Mouse (Mus musculus) adrenal gland, postnatal 14 days (tissue): ENCODE measurements around the gene Pla2g2f. TPM values are rescaled to one million over a fixed set of nuclear protein-coding genes. Genes with fewer than 3 reads are reported as not detected.

Source experiments
- DNase-seq: peaks from one replicate; pipeline ENCODE4 v3.0.0; 2021; ENCODE audit warnings: mixed read lengths
- total RNA-seq: library from RNA; stranded (reverse); gene quantifications from 2 replicates; pipeline ENCODE4 v1.2.3, GENCODE M21; 2021

The Pla2g2f gene
- total RNA-seq, 1 experiment from 2014 or later, result 13.7 TPM

GRCm38 (mm10) chr4:138718586-138719263 is 38.7 kb downstream of the Pla2g2f start:
- no peak for DNase-seq

GRCm38 (mm10) chr4:138716697-138717096 is 40.7 kb downstream of the Pla2g2f start:
- no peak for DNase-seq

DNA sequence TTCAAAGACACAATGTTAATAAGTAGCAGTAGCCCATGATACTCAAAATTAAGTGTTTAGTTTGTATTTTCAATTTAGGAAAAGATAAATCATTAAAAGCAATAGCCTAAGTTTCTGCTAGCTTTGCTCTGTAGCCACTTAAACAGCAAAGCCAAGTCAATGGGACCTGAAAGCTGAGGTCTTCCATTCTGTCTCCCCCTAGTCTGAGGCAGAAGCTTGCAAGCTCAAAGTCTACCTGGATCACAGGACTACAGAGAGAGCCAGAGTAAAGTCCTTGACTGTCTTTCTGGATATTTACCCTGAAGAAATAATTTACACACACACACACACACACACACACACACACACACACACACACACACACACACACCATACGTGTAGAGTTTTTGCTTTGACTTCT is 43.2 kb downstream of the Pla2g2f start:
- DNase-seq, result no peak

GRCm38 (mm10) chr4:138712621-138713020 is 44.8 kb downstream of the Pla2g2f start:
- no peak for DNase-seq

DNA sequence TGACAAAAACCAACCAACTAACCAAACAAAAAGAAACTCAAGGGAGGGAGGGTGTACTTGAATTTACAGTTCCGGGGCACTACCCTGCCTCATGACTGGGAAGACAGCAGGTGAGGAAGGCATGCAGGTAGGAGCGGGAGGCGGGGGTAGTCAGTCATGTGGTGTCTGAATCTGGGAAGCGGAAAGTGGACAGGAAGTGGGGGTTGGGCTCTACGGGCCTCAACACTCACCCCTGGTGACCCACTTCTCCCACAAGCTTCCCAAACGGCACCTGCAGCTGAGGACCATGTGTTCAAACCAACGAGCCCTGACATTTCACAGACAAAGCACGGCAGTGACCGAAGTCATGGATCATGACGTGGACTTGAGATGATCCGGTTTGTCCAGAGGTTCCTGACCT is 45.3 kb downstream of the Pla2g2f start:
- peak; percentile 2 for DNase-seq

DNA sequence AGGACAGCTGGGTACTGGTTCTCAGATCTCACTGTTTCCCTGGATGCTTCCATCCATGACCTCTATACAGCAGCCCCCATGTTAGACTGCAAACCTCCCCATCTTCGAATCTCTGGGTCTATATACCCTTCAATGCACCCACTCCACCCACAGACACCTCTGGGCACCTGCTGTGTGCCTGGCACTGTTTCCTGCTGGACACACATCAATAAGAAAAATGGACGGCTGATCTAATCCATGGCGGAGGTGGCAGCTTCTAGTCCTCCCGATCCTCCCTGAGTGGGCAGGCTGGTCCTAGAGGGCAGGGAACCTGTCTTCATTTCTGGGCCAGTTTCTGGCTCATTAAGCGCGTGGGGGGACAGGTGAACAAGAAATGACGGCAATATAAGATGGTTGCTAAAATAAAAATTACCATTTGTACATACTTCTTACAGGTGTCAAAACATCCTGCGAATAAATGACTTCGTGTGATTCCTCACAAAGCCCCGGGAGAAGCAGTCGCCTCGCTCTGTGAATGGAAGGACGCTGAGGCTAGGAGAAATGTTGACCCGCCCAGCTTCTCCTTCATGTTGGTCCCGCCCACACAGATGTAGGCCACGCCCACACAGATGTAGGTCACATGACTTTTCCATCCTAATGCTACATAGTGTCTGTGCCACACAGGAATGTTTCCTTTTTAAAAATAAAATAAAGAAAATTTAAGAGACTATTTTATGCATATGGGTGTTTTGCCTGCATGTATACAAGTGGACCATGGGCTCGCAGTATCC is 46.2 kb downstream of the Pla2g2f start:
- no peak for DNase-seq

DNA sequence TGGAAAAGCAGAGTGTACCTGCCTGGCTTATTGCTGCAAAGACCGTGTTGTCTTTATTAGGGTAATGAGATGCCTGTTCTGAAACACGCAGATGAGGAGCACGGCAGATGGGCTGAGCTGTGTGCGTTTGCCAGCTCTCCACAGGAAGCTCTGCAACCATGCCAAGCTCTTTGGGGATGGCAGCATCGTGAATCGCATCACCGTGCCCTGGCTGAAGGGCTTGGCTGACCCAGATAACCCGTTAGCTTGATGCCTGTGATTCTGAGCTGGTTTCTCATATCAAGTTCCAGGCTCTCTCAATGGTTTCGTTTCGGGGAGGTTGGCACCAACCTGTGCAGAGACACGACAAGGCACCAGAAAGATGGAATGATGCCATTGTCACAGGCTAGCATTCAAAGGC is 46.8 kb downstream of the Pla2g2f start:
- DNase-seq, result no peak

DNA sequence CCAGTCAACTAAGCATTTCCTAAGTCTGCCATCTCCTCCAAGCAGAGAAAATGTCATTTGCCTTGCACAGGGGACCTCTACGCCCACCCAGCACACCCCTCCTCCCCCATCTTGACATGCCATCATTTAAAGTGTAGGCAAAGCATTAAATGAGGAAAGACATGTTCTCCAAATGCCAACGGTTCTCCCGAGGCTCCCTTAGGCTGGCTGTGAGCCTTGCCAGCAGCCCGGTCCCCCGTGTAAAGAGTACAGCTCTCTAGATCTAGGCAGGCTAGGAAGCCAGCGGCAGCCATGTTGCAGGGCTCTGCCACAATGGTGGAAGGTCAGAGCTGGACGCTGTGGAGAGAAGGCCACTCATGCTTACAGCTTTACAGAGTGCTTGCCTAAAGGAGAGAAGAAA is 47.5 kb downstream of the Pla2g2f start:
- DNase-seq, result no peak

- no peak for DNase-seq
Measured at GRCm38 (mm10) chr4:138709246-138709645, 48.2 kb downstream of the Pla2g2f start.

- peak; percentile 79 for DNase-seq
Measured at GRCm38 (mm10) chr4:138708636-138709035, 48.8 kb downstream of the Pla2g2f start.

- no peak for DNase-seq
Measured at GRCm38 (mm10) chr4:138706620-138707019, 50.8 kb downstream of the Pla2g2f start.

GRCm38 (mm10) chr4:138704169-138704568 is 53.3 kb downstream of the Pla2g2f start:
- DNase-seq, result no peak

DNA sequence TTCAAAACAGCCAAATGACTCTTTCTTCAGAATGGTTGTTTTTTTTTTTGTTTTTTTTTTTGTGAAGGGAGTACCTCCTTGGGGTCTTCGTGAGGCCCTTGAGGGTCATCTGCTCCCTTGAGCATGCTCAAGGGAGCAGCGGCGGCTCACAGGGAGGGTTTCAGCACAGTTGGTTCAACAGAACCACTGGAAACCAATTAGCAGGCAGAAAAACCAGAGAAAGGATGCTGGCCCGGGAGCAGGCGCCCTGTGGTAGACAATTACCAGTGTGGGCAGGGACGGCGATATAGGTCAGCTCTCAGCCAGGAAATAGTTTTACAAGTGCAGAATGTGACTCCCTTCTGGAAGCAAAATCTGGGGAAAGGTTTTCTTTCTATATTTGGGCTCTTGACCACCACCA is 53.8 kb downstream of the Pla2g2f start:
- DNase-seq, result no peak

GRCm38 (mm10) chr4:138702528-138702927 is 54.9 kb downstream of the Pla2g2f start:
- DNase-seq, result no peak

DNA sequence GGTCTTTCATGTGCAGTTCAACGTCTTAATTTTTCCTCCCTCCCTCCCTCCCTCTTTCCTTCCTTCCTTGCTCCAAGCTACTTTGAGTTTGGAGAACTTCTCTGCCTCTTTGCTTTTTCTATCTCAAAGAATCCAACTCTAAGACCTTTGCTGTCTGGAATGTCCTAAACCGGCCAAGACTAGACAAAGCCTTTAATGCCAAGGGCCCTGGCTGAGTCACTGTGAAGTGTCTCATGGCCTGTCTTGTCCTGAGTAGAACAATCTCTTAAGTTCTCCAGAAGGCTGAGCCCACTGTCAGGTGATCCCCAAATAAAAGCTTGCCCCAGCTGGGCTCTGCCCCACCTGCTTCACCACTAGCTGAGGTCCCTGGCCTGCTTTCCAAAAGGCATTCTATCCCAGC is 55.4 kb downstream of the Pla2g2f start:
- DNase-seq, result no peak

GRCm38 (mm10) chr4:138701111-138701510 is 56.3 kb downstream of the Pla2g2f start:
- DNase-seq, result no peak

Other genes with a start within 250 kb of the Pla2g2f start
- not detected in 2 replicates for gene Vwa5b1, start 121.7 kb downstream of the Pla2g2f start, total RNA-seq
- not detected in 2 replicates for gene Pla2g2c, start 32.8 kb downstream of the Pla2g2f start, total RNA-seq
- gene Ubxn10, start 20.5 kb downstream of the Pla2g2f start, total RNA-seq, result 0.89 and 1.1 TPM in 2 replicates
- gene Pla2g2d, start 18.1 kb upstream of the Pla2g2f start, total RNA-seq, result 1.1 and 10.7 TPM in 2 replicates
- gene Pla2g5, start 105.9 kb upstream of the Pla2g2f start, total RNA-seq, result 9.2 and 13.2 TPM in 2 replicates
- not detected in 2 replicates for gene Gm13030, start 116.3 kb upstream of the Pla2g2f start, total RNA-seq
- gene Pla2g2e, start 120.3 kb upstream of the Pla2g2f start, total RNA-seq, result 1.2 and 1.4 TPM in 2 replicates
- gene Otud3, start 156.3 kb upstream of the Pla2g2f start, total RNA-seq, result 11.0 and 12.1 TPM in 2 replicates
- not detected in 2 replicates for gene Rnf186, start 209.5 kb upstream of the Pla2g2f start, total RNA-seq
- gene Tmco4, start 215.3 kb upstream of the Pla2g2f start, total RNA-seq, result 14.0 and 15.8 TPM in 2 replicates